Mouse (Mus musculus) limb, embryonic 14.5 days (tissue): ENCODE measurements around the gene Parp3. TPM values are rescaled to one million over a fixed set of nuclear protein-coding genes. Genes with fewer than 3 reads are reported as not detected.
A peak's percentile ranks its signal among the peaks of the same experiment; 100 is the strongest.

Source experiments
- ATAC-seq: fragments of 200-750 bp; cut with Nextera tagmentation; 2 replicates; pipeline ENCODE4 v1.8.0; 2017; ENCODE audit warnings: low read depth, moderate number of reproducible peaks, moderate TSS enrichment; ENCODE audit not compliant: low FRiP score
- DNase-seq: peaks from one replicate; pipeline ENCODE4 v3.0.0-alpha.2; 2015; ENCODE audit warnings: low spot score
- H3K27ac ChIP-seq: fragments of 300-500 bp; sonication (generic); replicated peaks from 2 replicates; pipeline ENCODE4 v1.5.1; 2014; ENCODE audit warnings: low read depth, mild to moderate bottlenecking, low read length, moderate library complexity, mixed read lengths
- H3K27me3 ChIP-seq: fragments of 300-500 bp; sonication (generic); 2 replicates; pipeline ENCODE4 v1.6.1; 2014; ENCODE audit warnings: low read length, mixed read lengths; ENCODE audit not compliant: control insufficient read depth, insufficient read depth
- H3K36me3 ChIP-seq: fragments of 300-500 bp; sonication (generic); 2 replicates; pipeline ENCODE4 v1.6.1; 2014; ENCODE audit warnings: mild to moderate bottlenecking, low read length, moderate library complexity, mixed read lengths; ENCODE audit not compliant: control insufficient read depth, insufficient read depth
- H3K4me1 ChIP-seq: fragments of 300-500 bp; sonication (generic); 2 replicates; pipeline ENCODE4 v1.6.1; 2014; ENCODE audit warnings: antibody characterized with exemption, low read length, mixed read lengths; ENCODE audit not compliant: control insufficient read depth, insufficient read depth
- H3K4me2 ChIP-seq: fragments of 300-500 bp; sonication (generic); replicated peaks from 2 replicates; pipeline ENCODE4 v1.6.1; 2014; ENCODE audit warnings: low read depth, mild to moderate bottlenecking, low read length, moderate library complexity; ENCODE audit not compliant: severe bottlenecking
- H3K4me3 ChIP-seq: fragments of 300-500 bp; sonication (generic); replicated peaks from 2 replicates; pipeline ENCODE4 v1.5.1; 2014; ENCODE audit warnings: low read length
- H3K9ac ChIP-seq: fragments of 300-500 bp; sonication (generic); 2 replicates; pipeline ENCODE4 v1.6.1; 2014; ENCODE audit warnings: mild to moderate bottlenecking, low read depth, low read length, moderate library complexity; ENCODE audit not compliant: severe bottlenecking
- H3K9me3 ChIP-seq: fragments of 300-500 bp; sonication (generic); 2 replicates; pipeline ENCODE4 v1.6.1; 2016; ENCODE audit warnings: low read length; ENCODE audit not compliant: control insufficient read depth
- POLR2A ChIP-seq: fragments of 200-500 bp; IDR thresholded peaks from 2 replicates; pipeline ENCODE4 v1.8.0; 2012; ENCODE audit warnings: inconsistent platforms, mild to moderate bottlenecking, moderate library complexity, borderline replicate concordance; ENCODE audit not compliant: insufficient read depth, insufficient read length; ENCODE audit errors: extremely low read depth
- WGBS: fragments of 180-500 bp; shearing (Covaris S2); extraction: QIAGEN DNeasy Blood & Tissue Kit; methylation state at CpG from one replicate; pipeline ENCODE4 v1.1.7; 2014; 5-methylcytosine and 5-hydroxymethylcytosine counted together
- polyA plus RNA-seq, 2 experiments: library from polyadenylated mRNA; depleted of rRNA in 1 of 2; stranded (reverse) in 1 of 2; unstranded in 1 of 2; fragments of >200 nt; fragmentation: Nextera tagmentation in 1 of 2; extraction: Ambion mirVana in 1 of 2; gene quantifications; 2 replicates each; pipeline versions ENCODE4 v1.2.1 to v1.2.3; 2012 to 2014

Parp3 gene
- polyA plus RNA-seq, 2 experiments: 4.3 to 9.0 TPM

DNA sequence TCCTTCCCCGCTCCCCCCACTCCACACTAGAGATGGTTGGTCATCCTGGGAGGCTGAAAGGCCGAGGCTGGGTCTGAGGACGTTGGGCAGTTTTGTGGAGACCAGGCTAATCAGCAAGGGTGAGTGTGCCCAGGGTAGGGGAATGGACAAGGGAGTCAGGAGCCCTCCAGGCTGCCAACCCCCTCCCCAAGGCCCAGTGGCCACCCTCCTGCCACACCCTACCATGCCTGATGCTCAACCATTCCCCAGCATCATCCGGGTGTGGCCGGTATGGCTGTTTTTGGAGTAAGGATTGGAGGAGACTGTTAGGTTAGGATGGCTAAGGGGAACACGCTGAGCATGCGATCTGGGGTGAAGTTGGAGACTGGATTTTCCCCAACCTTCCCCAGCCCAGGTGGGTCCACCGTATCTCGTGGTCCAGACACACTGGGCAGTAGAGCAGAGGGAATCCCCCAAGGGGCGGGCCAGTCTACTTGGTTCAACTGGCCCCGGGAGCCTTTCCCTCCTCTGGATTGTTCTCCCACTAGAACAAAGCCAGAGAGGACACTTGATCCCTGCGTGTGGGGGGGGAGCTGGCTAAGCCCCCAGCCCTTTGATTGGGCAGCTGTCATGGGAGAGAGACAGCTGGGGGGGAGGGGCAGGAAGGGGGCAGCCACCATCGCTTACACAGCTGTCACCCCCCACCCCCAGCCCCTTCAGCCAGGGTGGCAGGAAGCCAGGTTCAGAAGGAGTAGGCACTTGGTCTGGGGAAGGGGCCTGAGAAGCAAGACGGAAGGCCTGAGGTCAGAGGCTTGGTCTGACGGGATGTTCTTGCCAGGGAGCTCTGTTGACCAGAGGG lies 20.2 kb downstream of the Parp3 start:
- DNase-seq (peak; percentile 56), ATAC-seq (peak; percentile 42)
- peaks cover 42% of the 10 kb centered on the region for H3K4me1 ChIP-seq
- H3K4me2 ChIP-seq: peak overlapping the region; percentile 90
- no peaks in the 10 kb centered on the region for H3K27me3 ChIP-seq
- H3K36me3 ChIP-seq: peaks cover 15% of the 10 kb centered on the region
- no peaks in the 10 kb centered on the region for H3K9me3 ChIP-seq
- no peak for TF ChIP-seq POLR2A
- 41% methylated on average over 14 of the region's 15 CpGs for WGBS
- peak overlapping the region; percentile 70 for H3K9ac ChIP-seq
- H3K4me3 ChIP-seq: peak overlapping the region; percentile 71; the same call in 1 of the 2 replicates
- peak overlapping the region; percentile 52; the same call in 1 of the 2 replicates for H3K27ac ChIP-seq

DNA sequence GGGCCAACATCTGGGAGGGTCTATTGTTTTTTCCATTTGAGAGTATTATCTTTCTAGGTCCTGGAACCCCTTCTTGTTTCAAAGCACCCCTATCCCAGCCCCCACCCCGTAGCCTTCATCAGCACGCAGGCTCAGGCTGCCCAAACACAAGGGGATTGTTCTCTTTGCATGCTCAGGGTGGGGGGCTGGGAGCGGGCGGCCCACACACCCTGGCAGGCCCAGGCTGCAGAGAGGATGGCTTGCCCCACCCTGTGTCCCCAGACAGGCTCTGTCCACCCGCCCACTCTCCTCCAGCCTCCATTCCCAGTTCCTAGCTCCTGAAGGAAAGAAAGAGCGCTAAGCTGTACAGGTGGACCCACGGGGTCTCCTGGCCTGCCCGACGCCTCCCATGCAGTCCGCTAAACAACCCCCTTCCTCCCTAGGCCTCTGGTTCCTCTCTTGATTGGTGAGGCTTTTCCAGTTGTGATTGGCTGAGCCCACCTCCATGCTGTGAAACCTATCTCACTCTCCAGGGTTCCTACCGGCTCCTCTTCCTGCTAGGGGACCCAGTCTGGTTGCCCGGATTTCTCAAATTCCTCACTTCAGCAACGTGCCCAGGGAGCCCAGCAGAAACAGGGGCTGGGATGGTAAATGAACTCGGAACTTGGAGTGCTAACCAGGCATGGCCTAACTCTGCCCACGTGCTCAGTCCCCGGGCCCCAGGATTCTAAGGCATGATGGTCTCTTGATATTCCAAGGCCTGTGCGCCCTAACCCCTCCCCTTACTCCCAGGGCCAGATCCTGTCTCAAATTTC lies 21.7 kb downstream of the Parp3 start:
- Histone ChIP-seq H3K27ac (peak overlapping the region; percentile 81), H3K4me1 (peaks cover 55% of the 10 kb centered on the region), H3K36me3 (peaks cover 2% of the 10 kb centered on the region), H3K9ac (peak overlapping the region; percentile 70), H3K4me3 (peak overlapping the region; percentile 71), H3K27me3 (no peaks in the 10 kb centered on the region), H3K4me2 (peak overlapping the region; percentile 90), H3K9me3 (no peaks in the 10 kb centered on the region)
- no peak for TF ChIP-seq POLR2A
- WGBS: 3% methylated on average over 17 of the region's 17 CpGs
- DNase-seq: no peak
- ATAC-seq: peak; percentile 31; the same call in 1 of the 2 replicates

DNA sequence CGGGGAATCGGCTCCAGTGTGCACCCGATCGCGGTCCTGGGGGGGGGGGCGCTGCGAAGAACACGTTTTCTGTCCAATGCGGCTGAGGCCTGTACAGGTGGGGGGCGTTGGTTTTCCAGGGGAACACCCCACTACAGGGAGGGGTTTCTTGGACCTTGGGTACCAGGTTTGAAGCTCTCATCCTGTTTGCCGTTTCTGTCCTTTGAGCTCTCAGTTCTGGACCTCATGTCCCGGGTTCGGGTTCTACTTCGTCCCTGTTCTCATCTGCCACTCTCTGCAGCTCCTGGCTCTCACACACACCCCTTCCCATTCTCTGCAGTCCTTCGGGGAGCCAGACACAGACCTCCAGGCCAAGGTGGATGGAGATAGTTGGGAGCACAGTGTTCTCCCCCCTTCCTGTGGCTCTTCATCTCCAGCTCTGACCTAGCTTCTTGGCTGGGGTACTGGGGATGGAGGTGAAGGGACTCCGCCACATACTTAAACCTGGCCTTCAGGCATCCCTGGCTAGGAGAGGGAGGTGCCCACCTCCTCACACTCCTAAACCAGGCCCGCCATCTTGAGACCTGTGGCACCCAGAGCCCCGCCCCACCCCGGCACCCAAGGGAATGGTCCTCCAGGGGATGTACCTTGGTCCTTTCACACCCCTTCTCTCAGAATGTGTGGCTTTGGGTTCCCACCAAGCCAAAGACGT lies 22.5 kb downstream of the Parp3 start:
- Histone ChIP-seq H3K4me1 (peaks cover 59% of the 10 kb centered on the region), H3K27ac (peak overlapping the region; percentile 81), H3K27me3 (no peaks in the 10 kb centered on the region), H3K4me2 (peak overlapping the region; percentile 90), H3K9ac (peak overlapping the region; percentile 70), H3K36me3 (no peaks in the 10 kb centered on the region; the same call in 1 of the 2 replicates), H3K9me3 (no peaks in the 10 kb centered on the region), H3K4me3 (peak overlapping the region; percentile 71)
- peak; percentile 17 for ATAC-seq
- 2% methylated on average over 18 of the region's 20 CpGs for WGBS
- DNase-seq: no peak
- no peak for TF ChIP-seq POLR2A

DNA sequence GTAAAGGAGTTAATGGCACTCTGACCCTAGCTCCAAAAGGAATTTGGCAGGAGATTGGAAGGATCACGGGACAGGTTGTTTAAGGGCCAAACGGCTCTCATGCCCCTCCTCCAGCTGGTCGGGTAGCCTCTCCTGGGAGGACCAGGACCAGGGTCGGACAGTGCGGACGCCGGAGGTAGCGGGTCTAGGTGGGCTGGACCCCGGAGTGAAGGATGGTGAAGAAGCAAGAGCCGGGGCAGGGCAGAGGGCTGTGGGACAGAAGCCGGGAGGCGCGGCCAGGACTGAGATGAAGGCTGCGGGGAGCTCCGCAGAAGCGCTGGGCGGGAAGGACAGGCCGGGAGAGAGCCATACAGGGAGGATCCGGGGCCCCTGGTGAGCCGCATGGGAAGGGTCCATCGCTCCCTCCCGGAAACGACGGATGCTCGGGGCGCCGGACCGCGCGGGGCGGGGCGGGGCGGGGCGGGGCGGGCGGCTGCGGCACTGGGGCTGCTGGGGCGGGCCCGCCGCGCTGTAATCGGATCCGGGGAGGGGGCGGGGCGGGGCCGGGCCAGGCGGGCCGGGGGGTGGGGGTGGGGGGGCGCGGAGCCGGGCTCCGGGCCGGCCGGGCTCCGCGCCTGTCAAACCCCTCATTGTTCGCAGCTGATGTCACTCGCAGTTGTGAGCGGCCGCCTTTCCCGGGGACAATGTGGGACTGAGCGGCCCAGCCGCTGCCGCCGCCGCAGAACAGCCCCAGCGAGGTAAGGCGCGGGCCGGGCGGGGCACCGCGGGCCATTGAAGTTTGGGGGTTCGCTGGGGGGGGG lies 23.3 kb downstream of the Parp3 start, which contains the start of gene Pcbp4:
Gene Pcbp4 (plus strand): TSS at position 21 of the 800 bp plus-strand sequence.
- Histone ChIP-seq H3K9ac (peak within 1 kb of the TSS; percentile 70), H3K9me3 (no peaks in the 10 kb centered on the region), H3K4me3 (peak within 1 kb of the TSS; percentile 71), H3K27ac (peak within 1 kb of the TSS; percentile 81), H3K27me3 (no peaks in the 10 kb centered on the region), H3K4me1 (peaks cover 64% of the 10 kb centered on the region), H3K36me3 (no peaks in the 10 kb centered on the region; the same call in 1 of the 2 replicates), H3K4me2 (peak within 1 kb of the TSS; percentile 90)
- ATAC-seq (peak; percentile 80), DNase-seq (peak; percentile 68)
- TF ChIP-seq POLR2A: no peak
- 0% methylated on average over 26 of the region's 74 CpGs for WGBS
